Mouse (Mus musculus): Measurements from ENCODE around the gene Mfap4.

Gene Mfap4

GRCm38 (mm10) chr11:61518871-61519270, 33.6 kb downstream of the Mfap4 start:
- DNase-seq (ENCODE audit: low read depth, low spot score): no peak

DNA sequence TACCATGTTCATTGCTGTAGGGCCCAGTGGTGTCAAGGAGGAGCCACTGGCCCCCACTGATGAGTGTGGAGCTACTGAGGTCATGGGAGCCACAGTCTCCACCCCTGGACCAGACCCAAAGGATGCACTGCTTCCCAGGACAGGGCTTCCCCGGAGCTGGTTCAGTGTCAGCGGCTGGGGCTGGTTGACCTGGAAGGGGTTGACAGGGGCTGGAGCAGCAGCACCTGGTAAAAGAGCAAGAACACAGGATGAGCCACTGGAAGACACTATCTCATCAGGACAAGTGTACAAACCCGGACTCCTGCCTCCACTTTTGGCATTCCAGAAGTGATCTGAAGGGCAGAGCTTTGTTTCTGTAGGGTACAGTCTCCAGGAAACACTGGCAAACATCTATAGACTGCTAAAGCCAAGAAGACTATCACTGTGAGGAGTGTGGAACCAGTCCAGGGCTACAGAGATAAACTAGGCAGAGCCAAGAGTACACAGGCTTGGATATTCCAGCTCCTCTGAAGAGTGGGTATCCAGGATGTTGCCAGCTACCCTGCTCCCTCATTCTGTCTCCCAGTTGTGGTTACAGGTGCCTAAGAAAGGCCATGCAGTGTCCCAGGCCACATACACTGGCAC, 34.4 kb downstream of the Mfap4 start:
- no peak for DNase-seq (ENCODE audit: low read depth, low spot score)

GRCm38 (mm10) chr11:61526872-61527271, 41.6 kb downstream of the Mfap4 start:
- no peak for DNase-seq (ENCODE audit: low read depth, low spot score)

DNA sequence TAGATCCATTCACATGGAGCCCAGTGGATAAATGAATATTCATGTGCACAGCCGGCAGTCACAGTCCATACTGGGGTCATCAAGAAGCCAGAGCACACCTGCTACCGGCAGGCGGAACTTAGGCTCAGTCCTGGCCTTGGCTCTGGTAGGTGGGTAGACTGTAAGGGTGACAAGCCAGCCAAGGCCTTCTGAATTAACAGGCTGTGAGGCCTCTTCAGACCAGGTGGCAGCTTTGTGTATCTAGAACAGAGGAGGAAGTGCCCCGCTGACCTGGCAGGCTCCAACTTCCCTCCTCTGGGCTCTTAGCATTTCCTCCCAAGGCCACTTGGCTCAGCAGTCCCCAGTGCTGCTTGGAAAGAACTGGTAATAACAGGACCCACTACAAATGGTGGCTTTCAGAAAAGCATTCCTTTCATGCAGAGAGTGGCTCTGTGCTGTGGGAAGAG, 44.1 kb downstream of the Mfap4 start:
- no peak for DNase-seq (ENCODE audit: low read depth, low spot score)

- DNase-seq (ENCODE audit: low read depth, low spot score): no peak
Measured at GRCm38 (mm10) chr11:61532820-61533219, 47.6 kb downstream of the Mfap4 start.

DNA sequence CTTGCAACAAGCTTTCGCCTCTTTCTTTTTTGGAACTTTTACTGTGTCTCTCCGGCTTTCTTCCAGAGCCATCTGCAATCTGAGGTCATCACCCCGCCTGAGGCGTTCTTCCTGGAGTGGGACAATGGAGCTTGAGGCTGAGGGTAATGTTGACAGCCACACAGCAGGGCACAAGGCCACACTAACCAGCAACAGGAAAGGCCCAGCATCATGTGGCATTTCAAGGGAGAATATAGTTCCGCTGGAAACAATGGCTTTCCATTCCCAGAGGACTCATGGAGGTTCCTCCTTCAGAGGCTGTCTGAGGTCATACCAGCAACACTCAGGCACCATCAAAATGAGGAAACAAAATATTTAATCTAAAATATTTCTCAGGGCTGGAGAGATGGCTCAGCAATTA, 48.3 kb downstream of the Mfap4 start:
- peak; percentile 47 for DNase-seq (ENCODE audit: low read depth, low spot score)

- no peak for DNase-seq (ENCODE audit: low read depth, low spot score)
Measured at GRCm38 (mm10) chr11:61535530-61535929, 50.3 kb downstream of the Mfap4 start.

- DNase-seq (ENCODE audit: low read depth, low spot score): no peak
Measured at GRCm38 (mm10) chr11:61536952-61537351, 51.7 kb downstream of the Mfap4 start.

DNA sequence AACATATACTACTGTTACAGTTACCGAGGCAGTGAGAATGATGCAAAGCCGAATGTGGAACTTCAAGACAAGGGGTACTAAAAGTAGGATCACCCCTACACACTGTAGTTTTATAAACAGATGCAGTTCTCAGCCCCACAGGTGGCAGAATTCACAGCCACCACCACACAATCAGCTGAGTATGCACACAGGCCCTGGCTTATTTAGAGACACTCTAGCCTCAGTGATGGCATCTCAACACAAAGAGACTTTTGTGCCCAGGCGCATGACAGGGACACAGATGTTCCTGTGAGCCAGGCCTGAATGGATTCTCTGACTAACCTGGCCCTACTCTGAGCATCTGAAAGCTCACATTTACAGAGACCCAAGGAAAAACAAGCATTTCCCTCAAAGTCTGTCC, 52.1 kb downstream of the Mfap4 start:
- DNase-seq (ENCODE audit: low read depth, low spot score): no peak

Data from skeletal muscle tissue, adult 2 months (tissue).